Mouse (Mus musculus) hindbrain, embryonic 10.5 days (tissue): Measurements from ENCODE around the gene Mphosph9. TPM values are rescaled to one million over a fixed set of nuclear protein-coding genes. Genes with fewer than 3 reads are reported as not detected.

Experiments
- DNase-seq: peaks from one replicate; pipeline ENCODE4 v3.0.0-alpha.2; 2017; ENCODE audit warnings: low spot score
- H3K27ac ChIP-seq: fragments of 300-500 bp; sonication (generic); 2 replicates; pipeline ENCODE4 v1.5.1; 2016; ENCODE audit warnings: mild to moderate bottlenecking, moderate library complexity
- H3K27me3 ChIP-seq: fragments of 300-500 bp; sonication (generic); 2 replicates; pipeline ENCODE4 v1.6.1; 2016; ENCODE audit warnings: mild to moderate bottlenecking; ENCODE audit not compliant: poor library complexity, insufficient read depth, severe bottlenecking
- H3K36me3 ChIP-seq: fragments of 300-500 bp; sonication (generic); 2 replicates; pipeline ENCODE4 v1.6.1; 2016; ENCODE audit warnings: mild to moderate bottlenecking, moderate library complexity
- H3K4me1 ChIP-seq: fragments of 300-500 bp; sonication (generic); replicated peaks from 2 replicates; pipeline ENCODE4 v1.6.1; 2016; ENCODE audit warnings: mild to moderate bottlenecking
- H3K4me3 ChIP-seq: fragments of 300-500 bp; sonication (generic); 2 replicates; pipeline ENCODE4 v1.5.1; 2016; ENCODE audit warnings: mild to moderate bottlenecking, moderate library complexity
- H3K9me3 ChIP-seq: fragments of 300-500 bp; sonication (generic); 2 replicates; pipeline ENCODE4 v1.6.1; 2016; ENCODE audit warnings: mild to moderate bottlenecking, moderate library complexity
- WGBS: fragments of 180-500 bp; shearing (Covaris S2); methylation state at CpG from one replicate; pipeline ENCODE4 v1.1.7; 2016; 5-methylcytosine and 5-hydroxymethylcytosine counted together
- polyA plus RNA-seq: library from polyadenylated mRNA; unstranded; fragments of >200 nt; fragmentation: Nextera tagmentation; extraction: Ambion mirVana; gene quantifications from 2 replicates; pipeline ENCODE4 v1.2.1, GENCODE M21; 2016

Gene Mphosph9
- polyA plus RNA-seq, 1 experiment from 2014 or later, result 17.3 TPM

GRCm38 (mm10) chr5:124287616-124288247 lies 40.0 kb downstream of the Mphosph9 start:
- no peak for DNase-seq
- Histone ChIP-seq H3K27ac (no peak overlapping the region), H3K4me1 (no peaks in the 10 kb centered on the region), H3K36me3 (peaks cover 95% of the 10 kb centered on the region), H3K9me3 (peaks cover 6% of the 10 kb centered on the region), H3K4me3 (no peak overlapping the region), H3K27me3 (no peaks in the 10 kb centered on the region)
- WGBS, result 95% methylated on average over 6 of the region's 6 CpGs

DNA sequence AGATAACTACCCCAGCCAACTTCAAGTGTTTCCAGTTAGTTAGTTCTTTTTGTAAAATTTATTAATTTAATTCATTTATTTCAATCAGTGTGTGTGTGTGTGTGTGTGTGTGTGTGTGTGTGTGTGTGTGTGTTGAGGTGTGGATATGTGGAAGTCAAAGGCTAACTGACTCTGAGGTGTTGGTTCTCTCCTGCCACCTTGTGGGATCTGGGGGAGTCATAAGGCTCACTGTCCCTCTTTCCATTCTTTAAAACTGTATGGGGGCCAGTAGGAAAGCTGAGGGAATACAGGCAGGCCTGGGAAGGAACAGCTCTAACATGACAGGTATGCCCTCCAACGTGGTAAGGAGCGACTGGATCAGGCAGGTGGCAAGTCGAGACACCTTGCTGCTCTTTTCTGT lies 43.4 kb downstream of the Mphosph9 start:
- no peaks in the 10 kb centered on the region for H3K27me3 ChIP-seq
- no peak overlapping the region for H3K27ac ChIP-seq
- no peaks in the 10 kb centered on the region for H3K4me1 ChIP-seq
- H3K36me3 ChIP-seq, result peaks cover 95% of the 10 kb centered on the region
- WGBS, result 75% methylated on average over 3 of the region's 3 CpGs
- DNase-seq, result no peak
- H3K4me3 ChIP-seq, result no peak overlapping the region
- H3K9me3 ChIP-seq, result peaks cover 6% of the 10 kb centered on the region

GRCm38 (mm10) chr5:124282854-124283253 lies 44.9 kb downstream of the Mphosph9 start:
- no peak for DNase-seq
- H3K4me1 ChIP-seq, result no peaks in the 10 kb centered on the region
- WGBS, result 88% methylated on average over 2 of the region's 2 CpGs
- H3K27ac ChIP-seq, result no peak overlapping the region
- H3K36me3 ChIP-seq, result peaks cover 95% of the 10 kb centered on the region
- no peaks in the 10 kb centered on the region for H3K27me3 ChIP-seq
- peaks cover 2% of the 10 kb centered on the region for H3K9me3 ChIP-seq
- no peak overlapping the region for H3K4me3 ChIP-seq

DNA sequence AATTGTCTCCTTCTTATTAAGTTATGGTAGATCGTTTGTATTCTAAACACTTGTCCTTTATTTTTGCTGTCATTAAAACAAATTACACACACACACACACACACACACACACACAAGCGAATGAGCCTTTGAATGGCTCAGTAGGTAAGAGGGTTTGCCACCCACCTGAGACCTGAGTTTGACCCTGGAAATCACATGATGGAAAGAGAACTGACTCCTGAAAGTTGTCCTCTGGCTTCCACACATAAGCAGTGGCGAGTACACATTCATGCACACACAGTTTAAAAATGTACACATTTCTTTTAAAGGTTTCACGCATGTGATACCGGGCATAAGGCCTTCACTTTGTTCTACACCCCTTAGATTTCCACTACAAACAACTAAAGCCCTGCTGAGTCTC lies 57.5 kb downstream of the Mphosph9 start:
- DNase-seq, result no peak
- no peak overlapping the region for H3K27ac ChIP-seq
- H3K4me3 ChIP-seq, result no peak overlapping the region
- H3K36me3 ChIP-seq, result peaks cover 70% of the 10 kb centered on the region
- H3K27me3 ChIP-seq, result no peaks in the 10 kb centered on the region
- peaks cover 3% of the 10 kb centered on the region; the same call in 1 of the 2 replicates for H3K9me3 ChIP-seq
- H3K4me1 ChIP-seq, result peaks cover 24% of the 10 kb centered on the region
- WGBS, result 93% methylated on average over 5 of the region's 5 CpGs

DNA sequence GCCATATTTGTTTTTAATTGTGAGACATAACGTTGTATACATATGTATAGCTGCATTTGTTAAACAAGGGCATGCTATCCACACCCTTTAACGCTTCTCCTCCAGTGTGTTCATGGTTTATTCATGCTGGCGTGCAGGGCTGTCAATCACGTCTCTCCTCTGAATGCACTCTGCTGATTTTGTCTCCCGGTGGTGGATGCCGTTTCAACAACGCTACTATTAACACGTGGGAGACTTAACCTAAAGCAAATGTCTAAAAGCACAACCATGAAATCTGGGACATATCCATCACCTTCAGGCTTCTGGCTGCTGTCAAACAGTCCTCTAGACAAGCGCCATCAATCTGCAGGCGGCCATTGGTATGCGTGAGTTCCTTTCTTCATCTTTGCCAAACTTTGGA lies 58.1 kb downstream of the Mphosph9 start:
- DNase-seq, result peak; percentile 47
- Histone ChIP-seq H3K27ac (0 out of 2 replicates have a peak overlapping the region, but pooled peaks have one; percentile 62), H3K4me3 (no peak overlapping the region), H3K4me1 (peaks cover 24% of the 10 kb centered on the region), H3K9me3 (peaks cover 3% of the 10 kb centered on the region; the same call in 1 of the 2 replicates), H3K27me3 (no peaks in the 10 kb centered on the region), H3K36me3 (peaks cover 70% of the 10 kb centered on the region)
- 45% methylated on average over 11 of the region's 11 CpGs for WGBS

GRCm38 (mm10) chr5:124267652-124268051 lies 60.1 kb downstream of the Mphosph9 start:
- no peak overlapping the region for H3K4me3 ChIP-seq
- H3K27me3 ChIP-seq, result no peaks in the 10 kb centered on the region
- no peak for DNase-seq
- WGBS, result 92% methylated on average over 6 of the region's 6 CpGs
- H3K36me3 ChIP-seq, result peaks cover 79% of the 10 kb centered on the region
- no peak overlapping the region for H3K27ac ChIP-seq
- peaks cover 24% of the 10 kb centered on the region for H3K4me1 ChIP-seq
- peaks cover 3% of the 10 kb centered on the region; the same call in 1 of the 2 replicates for H3K9me3 ChIP-seq

GRCm38 (mm10) chr5:124266821-124267220 lies 61.0 kb downstream of the Mphosph9 start:
- H3K4me1 ChIP-seq, result peaks cover 24% of the 10 kb centered on the region
- H3K36me3 ChIP-seq, result peaks cover 84% of the 10 kb centered on the region
- H3K4me3 ChIP-seq, result no peak overlapping the region
- peaks cover 3% of the 10 kb centered on the region; the same call in 1 of the 2 replicates for H3K9me3 ChIP-seq
- no peaks in the 10 kb centered on the region for H3K27me3 ChIP-seq
- no peak for DNase-seq
- no peak overlapping the region for H3K27ac ChIP-seq
- 92% methylated on average over 6 of the region's 6 CpGs for WGBS

GRCm38 (mm10) chr5:124263246-124263645 lies 64.5 kb downstream of the Mphosph9 start:
- 84% methylated on average over 4 of the region's 4 CpGs for WGBS
- no peak overlapping the region for H3K4me3 ChIP-seq
- no peaks in the 10 kb centered on the region for H3K27me3 ChIP-seq
- H3K4me1 ChIP-seq, result no peaks in the 10 kb centered on the region
- no peaks in the 10 kb centered on the region for H3K9me3 ChIP-seq
- no peak for DNase-seq
- no peak overlapping the region for H3K27ac ChIP-seq
- peaks cover 96% of the 10 kb centered on the region for H3K36me3 ChIP-seq

- Histone ChIP-seq H3K27ac (no peak overlapping the region), H3K36me3 (peaks cover 100% of the 10 kb centered on the region), H3K4me3 (no peak overlapping the region), H3K27me3 (no peaks in the 10 kb centered on the region), H3K9me3 (no peaks in the 10 kb centered on the region), H3K4me1 (no peaks in the 10 kb centered on the region)
- no peak for DNase-seq
- 88% methylated on average over 4 of the region's 4 CpGs for WGBS
Measured at GRCm38 (mm10) chr5:124262090-124262489, 65.7 kb downstream of the Mphosph9 start.

DNA sequence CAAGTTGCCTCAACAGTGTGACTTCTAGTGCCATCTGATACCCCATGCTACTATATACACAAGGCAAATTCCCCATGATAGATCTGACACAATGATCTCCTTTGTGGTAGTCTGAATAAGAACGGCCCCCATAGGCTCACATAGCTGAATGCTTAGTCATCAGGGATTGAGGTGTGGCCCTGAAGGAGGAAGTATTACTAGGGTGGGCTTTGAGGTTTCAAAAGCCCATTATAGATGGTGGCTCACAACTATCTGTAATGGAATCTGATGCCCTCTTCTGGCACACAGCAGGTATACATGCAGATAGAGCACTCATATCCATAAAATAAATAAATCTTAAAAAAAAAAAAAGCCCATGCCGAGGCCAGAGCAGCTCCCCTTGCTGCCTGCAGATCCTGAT lies 68.6 kb downstream of the Mphosph9 start:
- DNase-seq, result no peak

DNA sequence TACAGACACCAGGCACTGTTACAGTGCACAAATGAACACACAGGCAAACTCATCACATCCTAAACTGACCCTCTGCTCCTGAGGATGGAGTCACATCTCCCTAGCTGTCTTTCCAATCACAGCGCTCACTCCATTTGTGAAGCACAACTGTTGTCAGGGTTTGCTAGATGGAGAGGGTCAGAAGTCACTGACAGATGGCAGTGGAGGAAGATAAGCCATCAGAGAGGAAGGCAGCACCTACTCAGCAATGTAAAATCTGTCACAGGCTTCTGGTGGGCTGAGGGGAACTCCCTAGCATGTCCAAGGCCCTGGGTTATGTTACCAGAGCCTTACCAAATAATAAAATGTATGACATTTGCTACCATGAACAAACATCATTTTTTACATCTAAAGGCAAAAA lies 69.7 kb downstream of the Mphosph9 start:
- Histone ChIP-seq H3K4me1 (no peaks in the 10 kb centered on the region), H3K27me3 (no peaks in the 10 kb centered on the region), H3K9me3 (no peaks in the 10 kb centered on the region), H3K27ac (no peak overlapping the region), H3K36me3 (peaks cover 95% of the 10 kb centered on the region), H3K4me3 (no peak overlapping the region)
- WGBS, result 100% methylated on average over 1 of the region's 1 CpGs
- DNase-seq, result no peak

More for the DNA sequence above, 68.6 kb downstream of the Mphosph9 start:
- Histone ChIP-seq H3K9me3 (no peaks in the 10 kb centered on the region), H3K4me3 (no peak overlapping the region), H3K36me3 (peaks cover 96% of the 10 kb centered on the region), H3K27me3 (no peaks in the 10 kb centered on the region), H3K27ac (no peak overlapping the region), H3K4me1 (no peaks in the 10 kb centered on the region)
- WGBS, result 81% methylated on average over 2 of the region's 2 CpGs

GRCm38 (mm10) chr5:124255141-124255540 lies 72.6 kb downstream of the Mphosph9 start:
- Histone ChIP-seq H3K4me1 (peaks cover 8% of the 10 kb centered on the region), H3K36me3 (peaks cover 66% of the 10 kb centered on the region), H3K27ac (no peak overlapping the region), H3K27me3 (no peaks in the 10 kb centered on the region), H3K4me3 (no peak overlapping the region), H3K9me3 (no peaks in the 10 kb centered on the region)
- no peak for DNase-seq
- 94% methylated on average over 7 of the region's 7 CpGs for WGBS

DNA sequence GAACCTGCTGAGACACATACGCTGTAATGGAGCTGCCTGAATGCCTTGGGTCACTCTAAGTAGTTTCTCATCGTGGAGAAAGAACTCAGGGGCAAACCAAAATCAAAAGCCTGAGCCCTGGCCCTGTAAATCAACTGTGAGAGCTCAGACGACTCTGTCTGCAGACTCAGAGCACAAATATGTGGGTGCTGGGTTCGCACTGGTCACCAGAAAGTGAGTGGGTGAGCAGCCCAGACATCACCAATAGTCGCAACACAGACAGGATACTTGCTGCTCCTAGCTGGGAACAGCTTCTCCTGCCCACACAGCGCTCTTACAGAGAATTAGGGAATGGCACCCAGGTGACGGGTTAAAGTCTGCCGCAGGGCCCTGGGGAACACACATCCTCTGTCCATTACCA lies 74.2 kb downstream of the Mphosph9 start:
- H3K36me3 ChIP-seq, result peaks cover 50% of the 10 kb centered on the region
- peaks cover 18% of the 10 kb centered on the region for H3K4me1 ChIP-seq
- 84% methylated on average over 8 of the region's 8 CpGs for WGBS
- H3K4me3 ChIP-seq, result no peak overlapping the region
- no peaks in the 10 kb centered on the region for H3K27me3 ChIP-seq
- no peak for DNase-seq
- no peak overlapping the region for H3K27ac ChIP-seq
- no peaks in the 10 kb centered on the region for H3K9me3 ChIP-seq
